Mouse (Mus musculus) heart, embryonic 12.5 days (tissue): ENCODE data around the gene Fchsd2. TPM values are rescaled to one million over a fixed set of nuclear protein-coding genes. Genes with fewer than 3 reads are reported as not detected.

ENCODE experiments used
- ATAC-seq: fragments of 200-750 bp; cut with Nextera tagmentation; 2 replicates; pipeline ENCODE4 v1.8.0; 2017; ENCODE audit warnings: moderate TSS enrichment, moderate library complexity; ENCODE audit not compliant: insufficient number of reproducible peaks, low FRiP score
- H3K27ac ChIP-seq: fragments of 300-500 bp; sonication (generic); 2 replicates; pipeline ENCODE4 v1.5.1; 2016; ENCODE audit warnings: mild to moderate bottlenecking, moderate library complexity; ENCODE audit not compliant: poor library complexity, severe bottlenecking
- H3K27me3 ChIP-seq: fragments of 300-500 bp; sonication (generic); replicated peaks from 2 replicates; pipeline ENCODE4 v1.6.1; 2016; ENCODE audit warnings: mild to moderate bottlenecking, moderate library complexity
- H3K36me3 ChIP-seq: fragments of 300-500 bp; sonication (generic); 2 replicates; pipeline ENCODE4 v1.6.1; 2016; ENCODE audit warnings: mild to moderate bottlenecking, moderate library complexity
- H3K4me1 ChIP-seq: fragments of 300-500 bp; sonication (generic); replicated peaks from 2 replicates; pipeline ENCODE4 v1.6.1; 2016; ENCODE audit warnings: mild to moderate bottlenecking
- H3K4me2 ChIP-seq: fragments of 300-500 bp; sonication (generic); 2 replicates; pipeline ENCODE4 v1.6.1; 2016; ENCODE audit warnings: mild to moderate bottlenecking, moderate library complexity
- H3K4me3 ChIP-seq: fragments of 300-500 bp; sonication (generic); 2 replicates; pipeline ENCODE4 v1.5.1; 2016; ENCODE audit warnings: mild to moderate bottlenecking
- H3K9ac ChIP-seq: fragments of 300-500 bp; sonication (generic); 2 replicates; pipeline ENCODE4 v1.6.1; 2016; ENCODE audit warnings: mild to moderate bottlenecking, moderate library complexity
- H3K9me3 ChIP-seq: fragments of 300-500 bp; sonication (generic); replicated peaks from 2 replicates; pipeline ENCODE4 v1.6.1; 2016; ENCODE audit warnings: mild to moderate bottlenecking, moderate library complexity
- WGBS: fragments of 180-500 bp; shearing (Covaris S2); methylation state at CpG from one replicate; pipeline ENCODE4 v1.1.7; 2016; 5-methylcytosine and 5-hydroxymethylcytosine counted together
- polyA plus RNA-seq: library from polyadenylated mRNA; unstranded; fragments of >200 nt; fragmentation: Nextera tagmentation; extraction: Ambion mirVana; gene quantifications from 2 replicates; pipeline ENCODE4 v1.2.1, GENCODE M21; 2016

Gene Fchsd2
- polyA plus RNA-seq, 1 experiment from 2014 or later: 18.7 TPM

DNA sequence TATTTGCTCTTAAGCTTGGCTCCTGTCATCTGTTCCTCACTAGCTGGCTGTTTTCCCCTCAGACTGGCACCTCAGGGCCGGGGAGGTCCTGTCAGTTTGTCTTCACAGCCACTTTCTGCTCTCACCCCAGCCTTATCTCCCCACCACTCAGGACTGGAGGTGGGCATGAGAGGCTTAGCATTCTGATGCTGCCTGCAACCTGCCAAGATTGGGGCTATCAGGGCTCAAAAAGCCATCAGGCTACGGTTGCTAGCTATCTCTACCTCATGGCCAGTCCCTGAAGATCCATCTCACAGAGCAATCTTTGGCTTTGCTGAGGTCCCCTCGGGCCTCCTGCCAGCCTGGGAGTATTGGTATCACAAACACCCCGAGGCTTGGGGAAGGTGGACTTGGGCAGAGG is 226.2 kb downstream of the Fchsd2 start:
- no peak for ATAC-seq
- peaks cover 24% of the 10 kb centered on the region for H3K27me3 ChIP-seq
- WGBS: 28% methylated on average over 4 of the region's 4 CpGs

DNA sequence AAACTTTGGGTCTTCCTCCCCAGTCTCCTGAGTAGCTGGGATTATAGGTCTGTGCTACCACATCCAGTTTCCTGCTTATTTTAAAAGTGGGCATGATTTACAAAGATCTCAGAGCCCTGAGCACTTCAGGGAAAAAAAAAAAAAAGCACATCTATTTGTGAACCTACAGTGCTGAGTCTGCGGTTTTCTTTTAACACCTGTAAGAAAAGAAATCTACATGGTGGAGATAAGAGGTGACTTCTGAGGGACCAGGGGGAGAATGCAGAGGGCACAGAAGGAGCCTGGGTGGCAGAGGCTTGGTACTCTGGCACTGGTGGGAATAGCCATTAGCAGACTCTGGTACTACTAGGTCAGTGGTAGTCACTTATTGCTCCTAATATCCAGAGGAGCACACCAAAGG is 227.1 kb downstream of the Fchsd2 start:
- H3K27ac ChIP-seq: no peak overlapping the region
- no peak for ATAC-seq

More for the DNA sequence above, 226.2 kb downstream of the Fchsd2 start:
- H3K9ac ChIP-seq: no peak overlapping the region
- H3K36me3 ChIP-seq: no peaks in the 10 kb centered on the region
- peaks cover 43% of the 10 kb centered on the region for H3K4me1 ChIP-seq
- no peak overlapping the region for H3K27ac ChIP-seq
- no peak overlapping the region for H3K4me3 ChIP-seq
- peak overlapping the region; percentile 12 for H3K4me2 ChIP-seq
- H3K9me3 ChIP-seq: no peaks in the 10 kb centered on the region

DNA sequence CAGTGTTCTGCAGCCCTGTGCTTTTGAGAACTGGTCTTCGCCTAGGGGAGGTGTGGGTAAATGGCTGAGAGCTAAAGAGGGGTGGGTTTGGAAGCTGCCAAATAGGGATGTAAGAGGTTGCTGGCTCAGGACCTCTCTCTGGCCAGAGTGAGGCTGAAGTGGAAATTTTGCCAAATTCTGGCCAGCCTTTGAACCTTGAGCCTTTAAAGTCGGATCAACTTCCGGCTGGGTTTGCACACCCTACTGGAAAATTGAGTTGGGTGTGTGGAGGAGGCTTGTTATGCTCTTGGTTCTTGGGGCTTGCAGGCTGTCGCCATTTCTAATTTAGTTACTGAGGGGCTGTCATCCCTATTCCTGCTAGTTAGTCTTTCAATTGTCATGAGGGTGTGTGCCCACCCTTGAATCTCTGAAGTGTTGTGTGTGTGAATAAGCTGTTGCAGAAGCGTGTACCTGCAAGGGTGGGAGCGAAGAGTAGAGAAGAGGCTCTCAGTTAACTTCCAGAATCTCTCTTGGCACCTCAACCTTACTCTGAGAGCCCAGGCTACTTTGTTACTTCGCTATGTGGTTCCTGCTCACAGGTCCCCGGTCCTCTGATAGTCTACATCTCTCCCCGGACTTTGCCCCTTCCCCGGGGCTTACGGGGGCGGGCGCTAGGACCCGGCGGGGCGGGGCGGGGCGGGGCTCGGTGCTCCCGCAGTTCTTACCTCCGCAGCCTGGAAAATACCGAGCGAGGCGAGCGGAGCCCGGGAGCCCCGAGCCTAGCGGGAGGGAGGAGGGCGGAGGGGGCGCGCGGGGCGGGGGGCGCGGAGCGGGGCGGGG is 227.9 kb downstream of the Fchsd2 start:
- H3K27me3 ChIP-seq: peaks cover 35% of the 10 kb centered on the region
- H3K9ac ChIP-seq: peak overlapping the region; percentile 85
- peaks cover 42% of the 10 kb centered on the region for H3K4me1 ChIP-seq
- no peaks in the 10 kb centered on the region for H3K9me3 ChIP-seq
- ATAC-seq: peak; percentile 54
- peak overlapping the region; percentile 98 for H3K4me2 ChIP-seq
- H3K27ac ChIP-seq: no peak overlapping the region
- WGBS: 6% methylated on average over 27 of the region's 37 CpGs
- peak overlapping the region; percentile 85 for H3K4me3 ChIP-seq
- H3K36me3 ChIP-seq: no peaks in the 10 kb centered on the region

More for the DNA sequence above, 227.1 kb downstream of the Fchsd2 start:
- H3K9ac ChIP-seq: no peak overlapping the region
- no peak overlapping the region for H3K4me3 ChIP-seq
- H3K4me1 ChIP-seq: peaks cover 47% of the 10 kb centered on the region
- no peaks in the 10 kb centered on the region for H3K36me3 ChIP-seq
- H3K9me3 ChIP-seq: no peaks in the 10 kb centered on the region
- H3K27me3 ChIP-seq: peaks cover 27% of the 10 kb centered on the region
- WGBS: 72% methylated on average over 1 of the region's 1 CpGs
- no peak overlapping the region for H3K4me2 ChIP-seq

- Histone ChIP-seq H3K9me3 (no peaks in the 10 kb centered on the region), H3K27ac (no peak overlapping the region)
- 2% methylated on average over 61 of the region's 61 CpGs for WGBS
Measured at GRCm38 (mm10) chr7:101321218-101321827, 228.7 kb downstream of the Fchsd2 start.

DNA sequence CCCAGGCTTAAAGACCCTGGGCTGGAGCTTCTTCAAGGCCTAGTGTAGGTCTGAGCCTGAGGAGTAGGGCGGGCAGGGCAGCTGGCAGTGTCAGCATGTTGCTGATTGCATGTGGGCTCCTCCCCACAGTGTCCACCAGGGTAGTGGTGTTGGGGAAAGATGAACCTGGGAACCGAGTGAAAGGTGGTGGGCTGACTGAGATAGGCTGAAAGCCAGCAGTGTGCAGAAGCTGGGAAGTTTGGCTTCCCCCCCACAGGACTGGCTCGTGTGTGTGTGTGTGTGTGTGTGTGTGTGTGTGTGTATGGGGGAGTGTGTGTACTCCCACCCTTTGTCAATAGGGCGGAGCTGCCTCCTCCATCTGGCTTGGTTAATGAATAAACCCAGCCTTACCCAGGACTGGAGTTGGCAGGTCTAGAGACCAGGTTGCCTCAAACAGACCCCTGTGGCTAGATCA is 230.5 kb downstream of the Fchsd2 start:
- no peaks in the 10 kb centered on the region for H3K9me3 ChIP-seq
- 51% methylated on average over 4 of the region's 4 CpGs for WGBS
- peaks cover 42% of the 10 kb centered on the region for H3K4me1 ChIP-seq
- no peak overlapping the region for H3K27ac ChIP-seq
- H3K9ac ChIP-seq: no peak overlapping the region
- ATAC-seq: no peak
- no peaks in the 10 kb centered on the region for H3K36me3 ChIP-seq
- peak overlapping the region; percentile 98 for H3K4me2 ChIP-seq
- 0 out of 2 replicates have a peak overlapping the region, but pooled peaks have one; percentile 6 for H3K4me3 ChIP-seq
- H3K27me3 ChIP-seq: peaks cover 55% of the 10 kb centered on the region

More at GRCm38 (mm10) chr7:101321218-101321827, 228.7 kb downstream of the Fchsd2 start:
- no peaks in the 10 kb centered on the region for H3K36me3 ChIP-seq
- H3K27me3 ChIP-seq: peaks cover 42% of the 10 kb centered on the region
- H3K4me1 ChIP-seq: peaks cover 42% of the 10 kb centered on the region
- H3K4me3 ChIP-seq: peak overlapping the region; percentile 85
- peak overlapping the region; percentile 85 for H3K9ac ChIP-seq
- peak overlapping the region; percentile 98 for H3K4me2 ChIP-seq
- peak; percentile 16; the same call in 1 of the 2 replicates for ATAC-seq

- no peak for ATAC-seq
- H3K9me3 ChIP-seq: no peaks in the 10 kb centered on the region
- H3K27me3 ChIP-seq: peaks cover 57% of the 10 kb centered on the region
- WGBS: 58% methylated on average over 6 of the region's 6 CpGs
- H3K4me3 ChIP-seq: no peak overlapping the region
- no peak overlapping the region for H3K27ac ChIP-seq
- no peak overlapping the region; the same call in 1 of the 2 replicates for H3K9ac ChIP-seq
- H3K4me2 ChIP-seq: no peak overlapping the region
- no peaks in the 10 kb centered on the region for H3K36me3 ChIP-seq
- H3K4me1 ChIP-seq: peaks cover 44% of the 10 kb centered on the region
Measured at GRCm38 (mm10) chr7:101324142-101324962, 231.7 kb downstream of the Fchsd2 start.

DNA sequence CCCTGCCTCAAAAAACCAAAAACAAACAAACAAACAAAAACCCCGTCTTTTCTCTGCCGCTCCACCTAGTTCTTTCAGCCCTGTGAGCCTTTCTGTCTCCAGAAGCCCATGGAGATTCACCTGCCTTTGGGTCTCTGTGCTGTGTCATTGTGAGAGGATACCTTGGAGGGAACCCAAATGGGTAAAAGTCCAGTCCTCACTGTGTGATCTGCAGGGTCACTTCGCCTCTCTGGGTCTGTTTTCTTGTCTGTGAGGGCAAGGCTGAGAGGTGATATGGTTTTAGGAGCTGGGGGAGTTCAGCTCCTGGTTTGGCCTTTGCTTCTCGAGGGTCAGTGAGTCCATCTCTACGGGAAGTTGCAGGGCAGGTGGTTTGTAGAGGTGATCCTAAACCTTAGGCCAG is 233.3 kb downstream of the Fchsd2 start:
- 80% methylated on average over 5 of the region's 5 CpGs for WGBS
- Histone ChIP-seq H3K27me3 (peaks cover 61% of the 10 kb centered on the region), H3K4me3 (no peak overlapping the region), H3K4me2 (no peak overlapping the region), H3K36me3 (no peaks in the 10 kb centered on the region), H3K9ac (no peak overlapping the region), H3K27ac (no peak overlapping the region), H3K9me3 (no peaks in the 10 kb centered on the region), H3K4me1 (peaks cover 48% of the 10 kb centered on the region)
- ATAC-seq: no peak

DNA sequence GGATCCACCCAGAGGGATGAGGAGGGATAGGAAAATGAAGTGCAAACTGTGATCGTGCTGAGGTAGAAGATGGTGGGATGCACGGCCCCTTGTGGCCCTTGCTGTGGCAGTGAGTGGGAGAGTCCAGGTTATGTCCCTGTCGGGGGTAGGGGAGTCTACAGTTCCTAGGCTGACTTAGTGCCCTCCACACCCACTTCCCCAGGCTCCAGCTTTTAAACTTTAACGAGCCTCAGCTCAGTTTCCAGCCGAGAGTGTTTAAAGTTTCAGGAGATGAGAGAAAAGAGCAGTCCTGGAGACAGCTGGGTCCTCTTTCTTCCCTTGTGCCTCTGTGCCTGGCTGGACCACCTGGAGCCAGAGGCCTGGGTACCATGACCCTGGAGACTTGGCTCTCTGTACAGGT is 234.6 kb downstream of the Fchsd2 start:
- Histone ChIP-seq H3K4me3 (no peak overlapping the region), H3K36me3 (no peaks in the 10 kb centered on the region), H3K9me3 (no peaks in the 10 kb centered on the region), H3K27ac (no peak overlapping the region), H3K9ac (no peak overlapping the region), H3K27me3 (peaks cover 51% of the 10 kb centered on the region), H3K4me2 (no peak overlapping the region), H3K4me1 (peaks cover 40% of the 10 kb centered on the region)
- WGBS: 68% methylated on average over 5 of the region's 5 CpGs
- ATAC-seq: no peak

GRCm38 (mm10) chr7:101327786-101328185 is 235.1 kb downstream of the Fchsd2 start:
- 88% methylated on average over 2 of the region's 2 CpGs for WGBS
- H3K4me1 ChIP-seq: peaks cover 40% of the 10 kb centered on the region
- no peak overlapping the region for H3K4me2 ChIP-seq
- H3K4me3 ChIP-seq: no peak overlapping the region
- no peak overlapping the region for H3K27ac ChIP-seq
- no peaks in the 10 kb centered on the region for H3K9me3 ChIP-seq
- ATAC-seq: no peak
- no peak overlapping the region for H3K9ac ChIP-seq
- H3K36me3 ChIP-seq: no peaks in the 10 kb centered on the region
- peaks cover 45% of the 10 kb centered on the region for H3K27me3 ChIP-seq

- 53% methylated on average over 4 of the region's 4 CpGs for WGBS
- peaks cover 38% of the 10 kb centered on the region for H3K4me1 ChIP-seq
- no peaks in the 10 kb centered on the region for H3K9me3 ChIP-seq
- H3K27ac ChIP-seq: no peak overlapping the region
- no peak overlapping the region for H3K9ac ChIP-seq
- no peak overlapping the region for H3K4me2 ChIP-seq
- H3K36me3 ChIP-seq: no peaks in the 10 kb centered on the region
- ATAC-seq: no peak
- peaks cover 42% of the 10 kb centered on the region for H3K27me3 ChIP-seq
- H3K4me3 ChIP-seq: no peak overlapping the region
Measured at GRCm38 (mm10) chr7:101328621-101329158, 236.0 kb downstream of the Fchsd2 start.
